Mouse (Mus musculus) olfactory bulb, adult 2 months (tissue): ENCODE data around the gene Samd1.

Source experiments
- CTCF ChIP-seq: fragments of 200-500 bp; IDR thresholded peaks from 2 replicates; pipeline ENCODE4 v1.5.1; 2012; ENCODE audit warnings: low read depth, mild to moderate bottlenecking, low read length, moderate library complexity; ENCODE audit not compliant: insufficient read depth
- POLR2A ChIP-seq: fragments of 200-500 bp; IDR thresholded peaks from 2 replicates; pipeline ENCODE4 v1.6.1; 2012; ENCODE audit warnings: mild to moderate bottlenecking, low read depth, low read length, moderate library complexity; ENCODE audit not compliant: insufficient read depth

DNA sequence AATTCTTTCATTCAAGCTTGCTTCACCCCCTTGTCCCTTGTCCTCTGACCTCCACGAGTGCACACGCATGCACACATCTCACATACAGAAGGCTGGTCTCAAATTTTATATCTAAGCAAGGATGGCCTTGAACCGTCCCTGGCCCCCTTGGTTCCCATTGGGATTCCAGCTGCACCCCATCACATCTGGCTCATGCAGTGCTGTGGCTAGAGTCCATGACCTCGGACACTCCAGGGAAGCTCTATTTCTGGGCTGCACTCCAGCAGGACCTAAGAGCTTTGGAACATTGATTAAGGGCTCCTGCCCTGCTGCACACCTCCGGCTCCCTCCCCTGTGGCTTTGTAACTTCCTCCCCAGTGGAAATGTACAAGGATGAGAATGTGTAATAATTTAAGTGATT, 40.5 kb downstream of the Samd1 start:
- TF ChIP-seq CTCF (no peak), POLR2A (no peak)
